Mouse (Mus musculus): ENCODE measurements around the gene Mgat4c. TPM values are rescaled to one million over a fixed set of nuclear protein-coding genes. Genes with fewer than 3 reads are reported as not detected.
"Not testable (repeated sequence)": the region's sequence is repeated elsewhere in the genome, so short reads cannot be mapped to it uniquely, and the experiment has no call there.

Gene Mgat4c
- polyA plus RNA-seq, 1 experiment from 2014 or later, result not detected

DNA sequence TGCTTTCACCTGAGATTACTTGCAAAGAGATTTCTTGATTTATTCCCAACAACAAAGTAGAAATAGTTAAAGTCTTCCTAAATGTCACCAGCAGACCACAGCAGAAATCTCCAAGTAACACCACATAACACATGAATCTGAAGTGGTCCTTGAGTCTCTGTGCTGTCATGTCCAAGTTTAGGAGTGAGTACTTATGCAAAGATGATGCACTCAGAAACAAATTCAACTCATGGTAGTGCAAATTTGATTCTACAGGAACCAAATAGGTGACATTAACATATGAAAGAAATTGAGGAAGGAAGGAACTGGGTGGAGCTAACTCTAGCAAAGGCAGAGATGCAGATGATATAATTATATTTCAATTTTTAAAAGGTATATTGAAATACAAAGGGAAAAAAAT, 690.8 kb downstream of the Mgat4c start:
- Histone ChIP-seq H3K9me3 (replicated peaks; ENCODE audit: control insufficient read depth, low read length) (no peaks in the 10 kb centered on the region), H3K4me1 (ENCODE audit: control insufficient read depth, insufficient read depth, low read length) (no peaks in the 10 kb centered on the region), H3K4me3 (ENCODE audit: low read depth, low read length) (no peak overlapping the region), H3K27me3 (ENCODE audit: control insufficient read depth, insufficient read depth, low read length) (no peaks in the 10 kb centered on the region), H3K36me3 (ENCODE audit: control insufficient read depth, insufficient read depth, low read length) (no peaks in the 10 kb centered on the region), H3K9ac (ENCODE audit: low read depth, low read length) (no peak overlapping the region), H3K27ac (ENCODE audit: low read depth, low read length) (no peak overlapping the region), H3K4me2 (no peak overlapping the region)
- no peak for ATAC-seq (replicated peaks; ENCODE audit: insufficient number of reproducible peaks, low FRiP score, low TSS enrichment)

DNA sequence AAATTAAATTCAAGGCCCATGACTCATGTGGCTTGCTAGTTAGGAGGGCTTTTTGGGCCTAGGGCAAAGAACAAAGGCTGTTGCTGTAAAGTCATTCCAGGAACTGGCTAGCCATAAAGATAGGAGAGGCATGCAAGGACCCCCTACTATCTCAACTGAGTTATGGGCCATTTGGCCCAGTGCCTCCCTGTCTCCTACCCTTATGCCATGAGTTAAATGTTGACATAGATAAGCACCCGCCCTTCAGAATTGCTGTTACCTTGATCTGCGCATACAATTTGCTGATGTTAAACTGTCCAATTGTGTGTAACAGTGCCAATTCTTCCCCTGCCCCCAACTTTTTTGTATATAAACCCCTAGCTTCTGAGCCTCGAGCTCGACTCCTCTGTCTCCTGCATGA, 692.8 kb downstream of the Mgat4c start:
- Histone ChIP-seq H3K4me1 (ENCODE audit: control insufficient read depth, insufficient read depth, low read length) (no peaks in the 10 kb centered on the region), H3K4me2 (no peak overlapping the region), H3K9me3 (replicated peaks; ENCODE audit: control insufficient read depth, low read length) (no peaks in the 10 kb centered on the region), H3K27me3 (ENCODE audit: control insufficient read depth, insufficient read depth, low read length) (no peaks in the 10 kb centered on the region), H3K9ac (ENCODE audit: low read depth, low read length) (no peak overlapping the region), H3K27ac (ENCODE audit: low read depth, low read length) (no peak overlapping the region), H3K36me3 (ENCODE audit: control insufficient read depth, insufficient read depth, low read length) (no peaks in the 10 kb centered on the region), H3K4me3 (ENCODE audit: low read depth, low read length) (no peak overlapping the region)
- WGBS (ENCODE audit: insufficient replicate concordance), result 79% methylated on average over 4 of the region's 4 CpGs
- no peak for ATAC-seq (replicated peaks; ENCODE audit: insufficient number of reproducible peaks, low FRiP score, low TSS enrichment)

- Histone ChIP-seq H3K9me3 (replicated peaks; ENCODE audit: control insufficient read depth, low read length) (no peaks in the 10 kb centered on the region), H3K27ac (ENCODE audit: low read depth, low read length) (no peak overlapping the region), H3K4me1 (ENCODE audit: control insufficient read depth, insufficient read depth, low read length) (no peaks in the 10 kb centered on the region), H3K4me2 (no peak overlapping the region), H3K27me3 (ENCODE audit: control insufficient read depth, insufficient read depth, low read length) (no peaks in the 10 kb centered on the region), H3K4me3 (ENCODE audit: low read depth, low read length) (no peak overlapping the region), H3K9ac (ENCODE audit: low read depth, low read length) (no peak overlapping the region), H3K36me3 (ENCODE audit: control insufficient read depth, insufficient read depth, low read length) (no peaks in the 10 kb centered on the region)
- ATAC-seq (replicated peaks; ENCODE audit: insufficient number of reproducible peaks, low FRiP score, low TSS enrichment), result no peak
- 80% methylated on average over 4 of the region's 4 CpGs for WGBS (ENCODE audit: insufficient replicate concordance)
These were observed 696.1 kb downstream of the Mgat4c start for GRCm38 (mm10) chr10:102377377-102377776.

DNA sequence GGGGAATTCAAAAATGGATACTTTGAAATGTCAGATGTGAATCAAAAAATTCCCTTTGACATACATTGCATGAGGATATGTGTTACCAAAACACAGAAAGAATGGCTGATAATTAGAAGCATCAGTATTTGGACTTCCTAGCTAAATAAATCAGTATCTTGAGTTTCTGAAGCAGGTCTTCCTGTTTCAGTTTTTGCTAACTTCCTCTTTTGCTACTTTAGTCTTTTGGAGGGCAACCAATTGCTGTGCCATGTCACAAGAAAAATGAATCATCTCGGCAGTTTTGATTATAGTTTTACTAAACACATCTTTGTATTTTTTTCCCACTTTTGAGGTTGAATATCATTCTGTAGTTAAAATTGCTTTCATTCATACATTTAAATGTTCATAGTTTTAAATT, 707.9 kb downstream of the Mgat4c start:
- Histone ChIP-seq H3K36me3 (ENCODE audit: control insufficient read depth, insufficient read depth, low read length) (no peaks in the 10 kb centered on the region), H3K4me1 (ENCODE audit: control insufficient read depth, insufficient read depth, low read length) (no peaks in the 10 kb centered on the region), H3K9ac (ENCODE audit: low read depth, low read length) (no peak overlapping the region), H3K27ac (ENCODE audit: low read depth, low read length) (no peak overlapping the region), H3K4me3 (ENCODE audit: low read depth, low read length) (no peak overlapping the region), H3K4me2 (no peak overlapping the region), H3K9me3 (replicated peaks; ENCODE audit: control insufficient read depth, low read length) (no peaks in the 10 kb centered on the region), H3K27me3 (ENCODE audit: control insufficient read depth, insufficient read depth, low read length) (no peaks in the 10 kb centered on the region)
- no peak for ATAC-seq (replicated peaks; ENCODE audit: insufficient number of reproducible peaks, low FRiP score, low TSS enrichment)
- WGBS (ENCODE audit: insufficient replicate concordance), result 72% methylated on average over 1 of the region's 1 CpGs

DNA sequence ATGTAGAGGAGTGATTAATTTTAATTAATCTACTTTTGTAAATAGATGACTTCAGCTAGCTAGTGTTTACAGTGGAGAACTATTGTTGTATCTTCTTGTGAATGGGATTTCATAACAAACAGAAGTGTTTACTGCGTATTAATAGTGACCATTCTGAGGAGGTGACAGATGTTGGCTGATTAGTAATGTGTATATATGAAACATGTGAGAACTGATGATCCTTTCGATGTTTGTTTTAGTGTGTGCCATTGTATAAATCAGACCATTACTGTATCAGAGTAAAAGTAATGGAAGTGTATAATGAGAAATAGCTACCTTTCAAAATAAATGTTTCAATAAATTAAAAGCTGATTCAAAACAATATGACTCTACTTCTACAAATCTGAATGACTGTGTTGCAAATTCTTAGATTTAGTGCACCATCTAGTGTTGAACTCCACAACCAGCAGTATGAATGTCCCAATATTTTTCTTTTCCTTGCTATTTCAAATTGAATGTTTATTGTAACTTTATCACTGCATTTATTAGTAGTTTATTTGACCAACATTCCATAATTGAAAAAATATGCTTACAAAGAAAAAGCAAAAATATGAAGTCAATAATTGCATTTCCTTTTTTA, 736.5 kb downstream of the Mgat4c start:
- 72% methylated on average over 2 of the region's 2 CpGs for WGBS (ENCODE audit: insufficient replicate concordance)
- Histone ChIP-seq H3K4me1 (ENCODE audit: control insufficient read depth, insufficient read depth, low read length) (no peaks in the 10 kb centered on the region), H3K27ac (ENCODE audit: low read depth, low read length) (no peak overlapping the region), H3K36me3 (ENCODE audit: control insufficient read depth, insufficient read depth, low read length) (no peaks in the 10 kb centered on the region), H3K4me2 (no peak overlapping the region), H3K27me3 (ENCODE audit: control insufficient read depth, insufficient read depth, low read length) (no peaks in the 10 kb centered on the region), H3K4me3 (ENCODE audit: low read depth, low read length) (no peak overlapping the region), H3K9me3 (replicated peaks; ENCODE audit: control insufficient read depth, low read length) (no peaks in the 10 kb centered on the region), H3K9ac (ENCODE audit: low read depth, low read length) (no peak overlapping the region)
- no peak for ATAC-seq (replicated peaks; ENCODE audit: insufficient number of reproducible peaks, low FRiP score, low TSS enrichment)

DNA sequence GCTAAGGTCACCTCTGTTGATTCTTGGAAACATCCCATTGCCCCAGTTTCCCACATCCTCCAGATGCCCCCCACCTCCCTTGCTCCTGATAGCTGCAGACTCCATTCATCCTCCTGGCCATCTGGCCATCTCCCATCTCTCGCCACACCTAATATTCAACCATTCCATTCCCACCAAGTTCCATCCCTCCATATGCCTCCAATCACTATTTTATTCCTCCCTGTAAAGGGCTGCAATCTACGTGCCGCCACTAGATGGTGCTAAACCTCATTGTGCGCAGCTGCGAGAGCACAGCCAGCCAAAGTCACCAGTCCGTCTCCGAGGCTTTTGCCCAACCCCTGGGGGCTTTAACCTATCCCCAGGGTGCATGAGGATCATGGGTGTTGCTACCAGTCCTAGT, 753.8 kb downstream of the Mgat4c start:
- H3K4me1 ChIP-seq (ENCODE audit: control insufficient read depth, insufficient read depth, low read length); H3K9ac ChIP-seq (ENCODE audit: low read depth, low read length); H3K36me3 ChIP-seq (ENCODE audit: control insufficient read depth, insufficient read depth, low read length); H3K4me3 ChIP-seq (ENCODE audit: low read depth, low read length); H3K9me3 ChIP-seq (replicated peaks; ENCODE audit: control insufficient read depth, low read length); H3K27me3 ChIP-seq (ENCODE audit: control insufficient read depth, insufficient read depth, low read length); H3K27ac ChIP-seq (ENCODE audit: low read depth, low read length); ATAC-seq (replicated peaks; ENCODE audit: insufficient number of reproducible peaks, low FRiP score, low TSS enrichment); H3K4me2 ChIP-seq: not testable (repeated sequence)
- WGBS (ENCODE audit: insufficient replicate concordance), result 11% methylated on average over 5 of the region's 7 CpGs

- H3K27me3 ChIP-seq (ENCODE audit: control insufficient read depth, insufficient read depth, low read length); ATAC-seq (replicated peaks; ENCODE audit: insufficient number of reproducible peaks, low FRiP score, low TSS enrichment); H3K4me1 ChIP-seq (ENCODE audit: control insufficient read depth, insufficient read depth, low read length); H3K4me3 ChIP-seq (ENCODE audit: low read depth, low read length); H3K27ac ChIP-seq (ENCODE audit: low read depth, low read length); H3K9ac ChIP-seq (ENCODE audit: low read depth, low read length); H3K36me3 ChIP-seq (ENCODE audit: control insufficient read depth, insufficient read depth, low read length); H3K9me3 ChIP-seq (replicated peaks; ENCODE audit: control insufficient read depth, low read length): not testable (repeated sequence)
- peak overlapping the region; percentile 38 for H3K4me2 ChIP-seq
- WGBS (ENCODE audit: insufficient replicate concordance), result 49% methylated on average over 6 of the region's 6 CpGs
These were observed 754.2 kb downstream of the Mgat4c start for GRCm38 (mm10) chr10:102435467-102435866.

Small RNAs within 50 kb of the gene (microRNA-seq; reads per million reads assigned to microRNA genes)
- not detected for gene Mir3059 (ENCODE audit: borderline number of aligned reads)

Data from heart, embryonic 11.5 days (tissue).